Mouse (Mus musculus): ENCODE measurements around the gene H3f3b.

GRCm38 (mm10) chr11:116059691-116060025 is 31.9 kb upstream of the H3f3b start:
- TF ChIP-seq CTCF (IDR thresholded peaks at IDR 0.05; ENCODE audit: control insufficient read depth, insufficient read depth, insufficient read length) (no peak), MYOD1 (IDR thresholded peaks at IDR 0.05; ENCODE audit: control insufficient read depth, insufficient read length, low read depth) (no peak), CEBPB (IDR thresholded peaks at IDR 0.05; ENCODE audit: low read depth) (no peak), MAX (IDR thresholded peaks at IDR 0.05) (no peak), MYOG (IDR thresholded peaks at IDR 0.05; ENCODE audit: control insufficient read depth, extremely low read depth, insufficient read length) (no peak), FOSL1 (IDR thresholded peaks at IDR 0.05; ENCODE audit: insufficient read depth, low read length, poor library complexity, severe bottlenecking) (no peak)
